Mouse (Mus musculus) brain, embryonic 14.5 days (tissue): ENCODE results near the gene Ino80d. TPM values are rescaled to one million over a fixed set of nuclear protein-coding genes. Genes with fewer than 3 reads are reported as not detected.

Source experiments
- DNase-seq: peaks from one replicate; pipeline ENCODE4 v3.0.0-alpha.2; 2011; ENCODE audit warnings: low read depth
- CTCF ChIP-seq: fragments of 200-500 bp; IDR thresholded peaks from 2 replicates; pipeline ENCODE4 v1.5.1; 2012; ENCODE audit warnings: inconsistent platforms, mild to moderate bottlenecking, moderate library complexity, borderline replicate concordance; ENCODE audit not compliant: insufficient read depth, insufficient read length; ENCODE audit errors: extremely low read depth
- POLR2A ChIP-seq: fragments of 200-500 bp; IDR thresholded peaks from 2 replicates; pipeline ENCODE4 v1.6.1; 2012; ENCODE audit warnings: mild to moderate bottlenecking, inconsistent platforms, borderline replicate concordance; ENCODE audit not compliant: poor library complexity, insufficient read depth, insufficient read length, severe bottlenecking; ENCODE audit errors: extremely low read depth
- polyA plus RNA-seq: library from polyadenylated mRNA; depleted of rRNA; stranded (reverse); fragments of >200 nt; gene quantifications from 2 replicates; pipeline ENCODE4 v1.2.3, GENCODE M21; 2012; rRNA removed

Gene Ino80d
- polyA plus RNA-seq, 1 experiment: 12.9 TPM

DNA sequence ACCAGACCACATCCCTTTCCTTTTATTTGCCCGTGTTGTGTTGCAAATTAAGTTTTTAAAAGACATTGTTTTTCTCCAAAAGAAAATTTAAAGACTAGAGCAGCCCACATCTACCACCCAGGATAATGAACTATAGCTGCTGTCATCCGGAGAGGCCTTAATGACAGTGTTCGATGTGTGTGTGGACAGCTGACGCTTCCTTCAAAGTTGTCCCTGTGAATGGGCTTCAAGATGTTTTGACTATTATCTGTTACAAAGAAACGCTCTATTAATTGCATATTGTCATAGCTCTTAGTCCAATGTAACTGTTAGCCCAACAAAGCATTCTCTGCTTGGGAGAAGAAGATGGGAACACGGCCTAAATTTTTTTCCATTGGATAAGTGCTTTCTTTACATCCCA, 200.0 kb downstream of the Ino80d start:
- no peak for TF ChIP-seq POLR2A
- peak; percentile 69 for DNase-seq

GRCm38 (mm10) chr1:62911426-62911825, 203.0 kb downstream of the Ino80d start:
- no peak for TF ChIP-seq CTCF
- TF ChIP-seq POLR2A: no peak
- DNase-seq: no peak

- no peak for DNase-seq
- TF ChIP-seq CTCF (no peak), POLR2A (no peak)
Measured at GRCm38 (mm10) chr1:62909126-62909525, 205.3 kb downstream of the Ino80d start.

- peak; percentile 77 for DNase-seq
- TF ChIP-seq CTCF (no peak), POLR2A (no peak)
Measured at GRCm38 (mm10) chr1:62908508-62908907, 206.0 kb downstream of the Ino80d start.

Other genes starting within 250 kb of the Ino80d start
- 438 and 493 TPM in 2 replicates for gene Eef1b2, start 62.2 kb upstream of the Ino80d start, polyA plus RNA-seq
- gene Ndufs1, start 62.2 kb upstream of the Ino80d start, polyA plus RNA-seq: 87.9 and 93.3 TPM in 2 replicates
- 0.26 and 0.45 TPM in 2 replicates for gene Gpr1, start 99.9 kb upstream of the Ino80d start, polyA plus RNA-seq
- 12.8 and 19.0 TPM in 2 replicates for gene Zdbf2, start 158.6 kb upstream of the Ino80d start, polyA plus RNA-seq